Mouse (Mus musculus): ENCODE measurements around the gene Arhgap8. TPM values are rescaled to one million over a fixed set of nuclear protein-coding genes. Genes with fewer than 3 reads are reported as not detected.

Arhgap8 gene
- total and polyA plus RNA-seq, 3 experiments, result not detected

- TF ChIP-seq RAD21 (IDR thresholded peaks at IDR 0.05; ENCODE audit: low read depth, low read length) (no peak), SIN3A (IDR thresholded peaks at IDR 0.05; ENCODE audit: low read length) (no peak), POLR2A (IDR thresholded peaks at IDR 0.05; ENCODE audit: control insufficient read depth in 1 of 2, insufficient read depth in 1 of 2, low read depth in 1 of 2, low read length in 2 of 2, poor library complexity in 1 of 2) (no peak), POLR2AphosphoS5 (IDR thresholded peaks at IDR 0.05; ENCODE audit: borderline replicate concordance, low read depth, low read length) (no peak), E2F4 (IDR thresholded peaks at IDR 0.05; ENCODE audit: borderline replicate concordance, low read depth, low read length) (no peak)
- Histone ChIP-seq H3K36me3 (ENCODE audit: control insufficient read depth in 1 of 2, insufficient read depth in 2 of 2, low read length in 2 of 2) (no peaks in the 10 kb centered on the region), H3K4me3 (ENCODE audit: control insufficient read depth in 1 of 2, insufficient read depth in 1 of 2, low read depth in 2 of 2, low read length in 2 of 2) (no peak overlapping the region), H3K4me1 (ENCODE audit: control insufficient read depth in 1 of 2, insufficient read depth in 2 of 2, low read length in 2 of 2) (no peaks in the 10 kb centered on the region), H3K9ac (ENCODE audit: control insufficient read depth, low read depth, low read length, poor library complexity, severe bottlenecking) (no peak overlapping the region), H3K27me3 (ENCODE audit: control insufficient read depth in 1 of 2, insufficient read depth in 2 of 2, low read length in 2 of 2) (no peaks in the 10 kb centered on the region; a peak in 1 of 4 replicates), H3K27ac (ENCODE audit: control insufficient read depth, low read depth, low read length) (no peak overlapping the region), H3K9me3 (replicated peaks; ENCODE audit: insufficient read depth, low read length) (no peaks in the 10 kb centered on the region), H3K79me2 (ENCODE audit: control insufficient read depth, insufficient read depth, low read length, poor library complexity) (no peaks in the 10 kb centered on the region)
- no peak for DNase-seq (ENCODE audit: low read depth, low spot score)
Measured at GRCm38 (mm10) chr15:84730893-84731292, 11.0 kb downstream of the Arhgap8 start.

- H3K4me3 ChIP-seq (ENCODE audit: control insufficient read depth in 1 of 2, insufficient read depth in 1 of 2, low read depth in 2 of 2, low read length in 2 of 2), result no peak overlapping the region
- no peaks in the 10 kb centered on the region for H3K79me2 ChIP-seq (ENCODE audit: control insufficient read depth, insufficient read depth, low read length, poor library complexity)
- H3K36me3 ChIP-seq (ENCODE audit: control insufficient read depth in 1 of 2, insufficient read depth in 2 of 2, low read length in 2 of 2), result no peaks in the 10 kb centered on the region
- TF ChIP-seq POLR2A (IDR thresholded peaks at IDR 0.05; ENCODE audit: control insufficient read depth in 1 of 2, insufficient read depth in 1 of 2, low read depth in 1 of 2, low read length in 2 of 2, poor library complexity in 1 of 2), result no peak
- TF ChIP-seq MXI1 (IDR thresholded peaks at IDR 0.05; ENCODE audit: low read depth, low read length), result no peak
- no peak for TF ChIP-seq TBP (IDR thresholded peaks at IDR 0.05; ENCODE audit: low read depth, low read length)
- no peak for TF ChIP-seq ZC3H11A (IDR thresholded peaks at IDR 0.05; ENCODE audit: low read depth, low read length)
- no peak for TF ChIP-seq NRF1 (IDR thresholded peaks at IDR 0.05; ENCODE audit: insufficient read depth, low read depth, low read length, poor library complexity, severe bottlenecking)
- no peak for TF ChIP-seq USF2 (IDR thresholded peaks at IDR 0.05; ENCODE audit: borderline replicate concordance in 1 of 2, insufficient read depth in 1 of 2, low read depth in 1 of 2, low read length in 2 of 2)
- no peak for TF ChIP-seq E2F4 (IDR thresholded peaks at IDR 0.05; ENCODE audit: borderline replicate concordance, low read depth, low read length)
- no peak for TF ChIP-seq ETS1 (IDR thresholded peaks at IDR 0.05; ENCODE audit: low read depth, low read length)
- no peak for TF ChIP-seq BHLHE40 (IDR thresholded peaks at IDR 0.05; ENCODE audit: borderline replicate concordance, low read depth, low read length)
- no peak for TF ChIP-seq ZNF384 (IDR thresholded peaks at IDR 0.05; ENCODE audit: low read depth, low read length)
- no peak for TF ChIP-seq POLR2AphosphoS5 (IDR thresholded peaks at IDR 0.05; ENCODE audit: borderline replicate concordance, low read depth, low read length)
- no peak for TF ChIP-seq SIN3A (IDR thresholded peaks at IDR 0.05; ENCODE audit: low read length)
- TF ChIP-seq MAFK (IDR thresholded peaks at IDR 0.05; ENCODE audit: borderline replicate concordance, low read depth, low read length), result no peak
- TF ChIP-seq RAD21 (IDR thresholded peaks at IDR 0.05; ENCODE audit: low read depth, low read length), result no peak
- no peak for TF ChIP-seq ZKSCAN1 (IDR thresholded peaks at IDR 0.05; ENCODE audit: low read depth, low read length)
- TF ChIP-seq UBTF (IDR thresholded peaks at IDR 0.05; ENCODE audit: borderline replicate concordance, insufficient read depth, low read depth, low read length), result no peak
- no peak for TF ChIP-seq EP300 (IDR thresholded peaks at IDR 0.05; ENCODE audit: low read depth in 1 of 2, low read length in 2 of 2)
- TF ChIP-seq CTCF (IDR thresholded peaks at IDR 0.05 in 2 of 3, conservative IDR thresholded peaks at IDR 0.05 in 1 of 3; ENCODE audit: control insufficient read depth in 1 of 3, insufficient read depth in 1 of 3, low read depth in 2 of 3, low read length in 3 of 3, poor library complexity in 1 of 3, severe bottlenecking in 1 of 3), result no peak
- no peak for TF ChIP-seq JUND (IDR thresholded peaks at IDR 0.05; ENCODE audit: low read depth, low read length)
- no peak for TF ChIP-seq SMC3 (IDR thresholded peaks at IDR 0.05; ENCODE audit: low read depth, low read length)
- no peak overlapping the region for H3K27ac ChIP-seq (ENCODE audit: control insufficient read depth, low read depth, low read length)
- no peak for DNase-seq (ENCODE audit: low read depth, low spot score)
- H3K9ac ChIP-seq (ENCODE audit: control insufficient read depth, low read depth, low read length, poor library complexity, severe bottlenecking), result no peak overlapping the region
- H3K9me3 ChIP-seq (replicated peaks; ENCODE audit: insufficient read depth, low read length), result no peaks in the 10 kb centered on the region
- H3K4me1 ChIP-seq (ENCODE audit: control insufficient read depth in 1 of 2, insufficient read depth in 2 of 2, low read length in 2 of 2), result no peaks in the 10 kb centered on the region
- no peaks in the 10 kb centered on the region; a peak in 1 of 4 replicates for H3K27me3 ChIP-seq (ENCODE audit: control insufficient read depth in 1 of 2, insufficient read depth in 2 of 2, low read length in 2 of 2)
Measured at GRCm38 (mm10) chr15:84731676-84732424, 12.0 kb downstream of the Arhgap8 start.

Measured in MEL (cell line).